Mouse (Mus musculus): ENCODE results near the gene Dhx57. TPM values are rescaled to one million over a fixed set of nuclear protein-coding genes. Genes with fewer than 3 reads are reported as not detected.

The Dhx57 gene
- 6.1 and 6.9 TPM in 2 replicates for polyA plus RNA-seq (2012; rRNA removed)

GRCm38 (mm10) chr17:80290074-80290657 is at the start of gene Dhx57, which contains the start of gene Morn2:
Dhx57 (minus strand) TSS chr17:80290476.
Morn2 (plus strand) TSS chr17:80290203.

GRCm38 (mm10) chr17:80307251-80307650 is 17.0 kb upstream of the Dhx57 start, which contains the start of gene Arhgef33:
Arhgef33 (plus strand) TSS chr17:80307407.

GRCm38 (mm10) chr17:80224326-80225116 is 65.8 kb downstream of the Dhx57 start, which contains the start of gene Gemin6:
Gemin6 (plus strand) TSS chr17:80224441.

GRCm38 (mm10) chr17:80206671-80207581 is 83.3 kb downstream of the Dhx57 start, which contains the start of the genes Srsf7 and Ttc39d:
Srsf7 (minus strand) TSS chr17:80207307.
Ttc39d (plus strand) TSS chr17:80207460.

Other genes starting within 250 kb of the Dhx57 start
- gene Hnrnpll, start 228.1 kb downstream of the Dhx57 start, polyA plus RNA-seq (2012; rRNA removed), result 18.6 and 20.2 TPM in 2 replicates
- 35.6 and 38.2 TPM in 2 replicates for gene Galm, start 163.0 kb downstream of the Dhx57 start, polyA plus RNA-seq (2012; rRNA removed)
- gene Srsf7, start 83.2 kb downstream of the Dhx57 start, polyA plus RNA-seq (2012; rRNA removed), result 106 and 109 TPM in 2 replicates
- gene Ttc39d, start 83.0 kb downstream of the Dhx57 start, polyA plus RNA-seq (2012; rRNA removed), result 0.01 TPM in 2 replicates
- gene Gemin6, start 66.0 kb downstream of the Dhx57 start, polyA plus RNA-seq (2012; rRNA removed), result 8.8 and 9.0 TPM in 2 replicates
- gene Morn2, start 273 bp downstream of the Dhx57 start, polyA plus RNA-seq (2012; rRNA removed), result 3.2 and 3.5 TPM in 2 replicates
- 0.08 and 0.21 TPM in 2 replicates for gene Arhgef33, start 16.9 kb upstream of the Dhx57 start, polyA plus RNA-seq (2012; rRNA removed)
- gene Gm10190, start 83.1 kb upstream of the Dhx57 start, polyA plus RNA-seq (2012; rRNA removed), result 0.20 TPM in 1 of 2 replicates, not detected in the other
- gene Sos1, start 190.0 kb upstream of the Dhx57 start, polyA plus RNA-seq (2012; rRNA removed), result 1.5 and 1.7 TPM in 2 replicates